Mouse (Mus musculus): ENCODE measurements around the gene Vps53. TPM values are rescaled to one million over a fixed set of nuclear protein-coding genes. Genes with fewer than 3 reads are reported as not detected.
A peak's percentile ranks its signal among the peaks of the same experiment; 100 is the strongest.

The Vps53 gene
- polyA plus RNA-seq, 1 experiment from 2014 or later = 34.5 TPM

GRCm38 (mm10) chr11:76035182-76035581 is 144.3 kb downstream of the Vps53 start:
- Histone ChIP-seq H3K9me3 (ENCODE audit: low read depth, low read length) (no peaks in the 10 kb centered on the region), H3K4me1 (ENCODE audit: insufficient read depth) (no peaks in the 10 kb centered on the region), H3K27me3 (ENCODE audit: insufficient read depth, low read length) (no peaks in the 10 kb centered on the region), H3K4me3 (ENCODE audit: low read depth, low read length) (no peak overlapping the region), H3K4me2 (no peak overlapping the region), H3K9ac (no peak overlapping the region), H3K36me3 (ENCODE audit: insufficient read depth) (no peaks in the 10 kb centered on the region), H3K27ac (ENCODE audit: low read depth) (no peak overlapping the region)
- ATAC-seq (ENCODE audit: insufficient read depth) (no peak), DNase-seq (no peak)
- no peak for TF ChIP-seq CTCF (IDR thresholded peaks at IDR 0.05; ENCODE audit: low read depth)
- 78% methylated on average over 8 of the region's 8 CpGs for WGBS

DNA sequence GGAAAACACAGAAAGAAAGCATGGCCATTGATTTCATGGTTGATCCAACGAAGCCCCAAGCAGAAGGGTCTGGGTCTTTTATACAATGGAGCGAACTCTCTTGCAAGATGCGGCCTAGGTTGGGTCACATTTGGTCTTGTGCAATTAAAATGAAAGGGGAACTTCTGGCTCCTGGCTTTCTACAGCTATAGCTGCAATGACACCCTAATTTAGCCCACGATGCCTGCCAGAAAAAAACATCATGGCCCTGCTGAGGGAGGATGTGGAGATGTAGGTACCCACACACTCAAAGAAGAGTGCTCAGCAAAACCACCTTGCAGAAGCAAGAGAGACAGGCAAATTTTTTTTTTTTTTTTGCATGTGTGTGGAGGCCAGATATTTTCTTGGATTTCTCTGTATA is 145.6 kb downstream of the Vps53 start:
- no peak overlapping the region for H3K27ac ChIP-seq (ENCODE audit: low read depth)
- no peak for TF ChIP-seq CTCF (IDR thresholded peaks at IDR 0.05; ENCODE audit: low read depth)
- H3K4me3 ChIP-seq (ENCODE audit: low read depth, low read length) = no peak overlapping the region
- H3K4me1 ChIP-seq (ENCODE audit: insufficient read depth) = no peaks in the 10 kb centered on the region
- no peak overlapping the region for H3K9ac ChIP-seq
- DNase-seq (no peak), ATAC-seq (ENCODE audit: insufficient read depth) (no peak)
- WGBS = 78% methylated on average over 4 of the region's 4 CpGs
- no peaks in the 10 kb centered on the region for H3K36me3 ChIP-seq (ENCODE audit: insufficient read depth)
- no peaks in the 10 kb centered on the region for H3K9me3 ChIP-seq (ENCODE audit: low read depth, low read length)
- no peak overlapping the region for H3K4me2 ChIP-seq
- no peaks in the 10 kb centered on the region for H3K27me3 ChIP-seq (ENCODE audit: insufficient read depth, low read length)

- no peak for TF ChIP-seq CTCF (IDR thresholded peaks at IDR 0.05; ENCODE audit: low read depth)
- no peak for DNase-seq
- no peak overlapping the region for H3K27ac ChIP-seq (ENCODE audit: low read depth)
- H3K4me3 ChIP-seq (ENCODE audit: low read depth, low read length) = no peak overlapping the region
- no peaks in the 10 kb centered on the region for H3K9me3 ChIP-seq (ENCODE audit: low read depth, low read length)
- no peak overlapping the region for H3K4me2 ChIP-seq
- no peaks in the 10 kb centered on the region for H3K36me3 ChIP-seq (ENCODE audit: insufficient read depth)
- no peaks in the 10 kb centered on the region for H3K27me3 ChIP-seq (ENCODE audit: insufficient read depth, low read length)
- ATAC-seq (ENCODE audit: insufficient read depth) = no peak
- no peak overlapping the region for H3K9ac ChIP-seq
- no peaks in the 10 kb centered on the region for H3K4me1 ChIP-seq (ENCODE audit: insufficient read depth)
- 75% methylated on average over 6 of the region's 6 CpGs for WGBS
Measured at GRCm38 (mm10) chr11:76033359-76033758, 146.1 kb downstream of the Vps53 start.

DNA sequence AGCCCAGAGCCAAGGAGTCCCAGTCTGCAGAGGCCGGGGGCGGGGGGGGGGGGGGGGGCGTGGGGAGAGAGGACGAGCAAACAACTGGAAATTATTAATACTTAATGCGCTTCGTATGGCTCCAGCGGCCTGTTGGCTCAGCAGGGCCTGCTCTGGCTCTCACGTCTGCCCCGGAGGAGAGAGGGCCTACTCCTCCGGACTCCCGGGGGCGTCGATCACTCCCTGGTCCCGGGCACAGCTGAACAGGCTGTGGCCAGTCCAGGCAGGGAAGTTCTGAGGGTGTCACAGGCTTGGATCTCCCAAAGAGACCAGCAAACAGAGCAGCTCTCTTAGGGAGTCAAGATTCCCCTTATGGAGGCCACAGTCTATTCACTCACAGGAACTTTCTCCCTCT is 151.4 kb downstream of the Vps53 start:
- DNase-seq = peak; percentile 57
- Histone ChIP-seq H3K4me3 (ENCODE audit: low read depth, low read length) (peak overlapping the region; percentile 85), H3K27me3 (ENCODE audit: insufficient read depth, low read length) (no peaks in the 10 kb centered on the region), H3K36me3 (ENCODE audit: insufficient read depth) (peaks cover 15% of the 10 kb centered on the region), H3K4me1 (ENCODE audit: insufficient read depth) (peaks cover 18% of the 10 kb centered on the region; the same call in 1 of the 2 replicates), H3K4me2 (peak overlapping the region; percentile 79), H3K27ac (ENCODE audit: low read depth) (peak overlapping the region; percentile 87), H3K9me3 (ENCODE audit: low read depth, low read length) (no peaks in the 10 kb centered on the region), H3K9ac (peak overlapping the region; percentile 84)
- ATAC-seq (ENCODE audit: insufficient read depth) = peak; percentile 54; the same call in 1 of the 2 replicates
- WGBS = 2% methylated on average over 12 of the region's 14 CpGs
- no peak for TF ChIP-seq CTCF (IDR thresholded peaks at IDR 0.05; ENCODE audit: low read depth)

- H3K4me1 ChIP-seq (ENCODE audit: insufficient read depth) = peaks cover 18% of the 10 kb centered on the region; the same call in 1 of the 2 replicates
- ATAC-seq (ENCODE audit: insufficient read depth) = peak; percentile 92
Measured at GRCm38 (mm10) chr11:76027139-76028071, 152.0 kb downstream of the Vps53 start, which contains the start of gene Rflnb. TSS of gene Rflnb (minus strand) at chr11:76027782.

GRCm38 (mm10) chr11:76026527-76027138 is 152.8 kb downstream of the Vps53 start:
- no peaks in the 10 kb centered on the region for H3K27me3 ChIP-seq (ENCODE audit: insufficient read depth, low read length)
- H3K4me1 ChIP-seq (ENCODE audit: insufficient read depth) = peaks cover 18% of the 10 kb centered on the region; the same call in 1 of the 2 replicates
- H3K4me2 ChIP-seq = peak overlapping the region; percentile 79
- no peak for ATAC-seq (ENCODE audit: insufficient read depth)
- TF ChIP-seq CTCF (IDR thresholded peaks at IDR 0.05; ENCODE audit: low read depth) = no peak
- H3K27ac ChIP-seq (ENCODE audit: low read depth) = peak overlapping the region; percentile 87
- H3K36me3 ChIP-seq (ENCODE audit: insufficient read depth) = peaks cover 27% of the 10 kb centered on the region
- 6% methylated on average over 14 of the region's 14 CpGs for WGBS
- H3K9ac ChIP-seq = peak overlapping the region; percentile 84
- no peaks in the 10 kb centered on the region for H3K9me3 ChIP-seq (ENCODE audit: low read depth, low read length)
- no peak for DNase-seq
- peak overlapping the region; percentile 85 for H3K4me3 ChIP-seq (ENCODE audit: low read depth, low read length)

More at GRCm38 (mm10) chr11:76027139-76028071, 152.0 kb downstream of the Vps53 start, which contains the start of gene Rflnb:
- Histone ChIP-seq H3K4me3 (ENCODE audit: low read depth, low read length) (peak within 1 kb of the TSS; percentile 85), H3K27ac (ENCODE audit: low read depth) (peak within 1 kb of the TSS; percentile 87), H3K9me3 (ENCODE audit: low read depth, low read length) (no peaks in the 10 kb centered on the region), H3K36me3 (ENCODE audit: insufficient read depth) (peaks cover 22% of the 10 kb centered on the region), H3K27me3 (ENCODE audit: insufficient read depth, low read length) (no peaks in the 10 kb centered on the region), H3K9ac (peak within 1 kb of the TSS; percentile 84), H3K4me2 (peak within 1 kb of the TSS; percentile 79)
- WGBS = under 1% methylated on average over 99 of the region's 112 CpGs
- peak; percentile 96 for DNase-seq
- TF ChIP-seq CTCF (IDR thresholded peaks at IDR 0.05; ENCODE audit: low read depth) = no peak

All from lung, embryonic 14.5 days (tissue).